Mouse (Mus musculus) forebrain, embryonic 12.5 days (tissue): ENCODE results near the gene Il11ra1. TPM values are rescaled to one million over a fixed set of nuclear protein-coding genes. Genes with fewer than 3 reads are reported as not detected.
"Not testable (repeated sequence)": the region's sequence is repeated elsewhere in the genome, so short reads cannot be mapped to it uniquely, and the experiment has no call there.

ENCODE experiments used
- ATAC-seq: fragments of 200-750 bp; cut with Nextera tagmentation; 2 replicates; pipeline ENCODE4 v1.8.0; 2017; ENCODE audit warnings: moderate TSS enrichment; ENCODE audit not compliant: low FRiP score
- H3K27ac ChIP-seq: fragments of 300-500 bp; sonication (generic); 2 replicates; pipeline ENCODE4 v1.5.1; 2016; ENCODE audit warnings: mild to moderate bottlenecking
- H3K27me3 ChIP-seq: fragments of 300-500 bp; sonication (generic); 2 replicates; pipeline ENCODE4 v1.6.1; 2016; ENCODE audit warnings: mild to moderate bottlenecking
- H3K36me3 ChIP-seq: fragments of 300-500 bp; sonication (generic); replicated peaks from 2 replicates; pipeline ENCODE4 v1.6.1; 2016; ENCODE audit warnings: mild to moderate bottlenecking
- H3K4me1 ChIP-seq: fragments of 300-500 bp; sonication (generic); 2 replicates; pipeline ENCODE4 v1.6.1; 2016
- H3K4me2 ChIP-seq: fragments of 300-500 bp; sonication (generic); 2 replicates; pipeline ENCODE4 v1.6.1; 2016; ENCODE audit warnings: mild to moderate bottlenecking, moderate library complexity
- H3K4me3 ChIP-seq: fragments of 300-500 bp; sonication (generic); replicated peaks from 2 replicates; pipeline ENCODE4 v1.5.1; 2016; ENCODE audit warnings: mild to moderate bottlenecking
- H3K9ac ChIP-seq: fragments of 300-500 bp; sonication (generic); 2 replicates; pipeline ENCODE4 v1.6.1; 2016; ENCODE audit warnings: mild to moderate bottlenecking
- H3K9me3 ChIP-seq: fragments of 300-500 bp; sonication (generic); 2 replicates; pipeline ENCODE4 v1.6.1; 2016
- WGBS: fragments of 180-500 bp; shearing (Covaris S2); methylation state at CpG from one replicate; pipeline ENCODE4 v1.1.7; 2016; 5-methylcytosine and 5-hydroxymethylcytosine counted together
- polyA plus RNA-seq: library from polyadenylated mRNA; unstranded; fragments of >200 nt; fragmentation: Nextera tagmentation; extraction: Ambion mirVana; gene quantifications from 2 replicates; pipeline ENCODE4 v1.2.1, GENCODE M21; 2016

The Il11ra1 gene
- polyA plus RNA-seq, 1 experiment from 2014 or later: 62.1 TPM

GRCm38 (mm10) chr4:41774506-41774905, 74.7 kb downstream of the Il11ra1 start:
- ATAC-seq, H3K36me3 ChIP-seq, H3K4me1 ChIP-seq, H3K27me3 ChIP-seq, H3K9ac ChIP-seq, H3K9me3 ChIP-seq: not testable (repeated sequence)
- Histone ChIP-seq H3K27ac (0 out of 2 replicates have a peak overlapping the region, but pooled peaks have one; percentile 26), H3K4me2 (peak overlapping the region; percentile 50), H3K4me3 (peak overlapping the region; percentile 47)
- WGBS: 61% methylated on average over 3 of the region's 3 CpGs

DNA sequence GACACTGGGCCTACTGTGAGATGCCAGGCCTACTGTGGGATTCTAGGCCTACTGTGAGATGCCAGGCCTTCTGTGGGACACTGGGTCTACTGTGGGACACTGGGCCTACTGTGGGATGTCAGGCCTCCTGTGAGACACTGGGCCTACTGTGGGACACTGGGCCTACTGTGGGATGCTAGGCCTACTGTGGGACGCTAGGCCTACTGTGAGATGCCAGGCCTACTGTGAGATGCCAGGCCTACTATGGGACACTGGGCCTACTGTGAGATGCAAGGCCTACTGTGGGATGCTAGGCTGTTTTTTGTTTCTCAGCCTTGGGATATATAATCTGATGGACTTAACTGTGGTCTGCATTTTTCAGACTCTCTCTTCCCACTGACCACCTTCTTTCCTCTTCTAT, 76.1 kb downstream of the Il11ra1 start:
- H3K9me3 ChIP-seq, ATAC-seq, H3K27me3 ChIP-seq, H3K9ac ChIP-seq, H3K4me3 ChIP-seq, H3K4me2 ChIP-seq, H3K36me3 ChIP-seq, H3K27ac ChIP-seq, H3K4me1 ChIP-seq: not testable (repeated sequence)
- 79% methylated on average over 1 of the region's 1 CpGs for WGBS

DNA sequence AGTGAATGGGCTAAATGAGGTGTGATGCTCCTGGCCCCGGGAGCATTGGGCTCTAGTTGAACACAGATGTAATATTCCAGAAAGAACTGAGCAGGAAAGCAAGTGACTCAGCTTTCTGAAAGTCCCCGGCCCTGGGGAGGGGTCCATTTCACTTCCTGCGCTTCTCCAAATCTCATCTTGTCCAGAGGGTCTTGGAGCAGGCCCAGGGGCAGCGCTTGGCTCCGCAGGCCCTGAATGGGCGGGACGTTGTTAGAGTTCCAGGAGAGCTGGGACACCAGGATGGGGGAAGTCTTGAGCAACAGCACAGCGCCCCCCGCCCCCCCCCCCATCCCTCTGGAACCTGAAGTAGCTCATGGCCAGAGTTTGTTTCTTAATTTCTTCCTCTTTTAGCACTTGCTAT, 81.5 kb downstream of the Il11ra1 start:
- ATAC-seq, H3K4me3 ChIP-seq, H3K27me3 ChIP-seq, H3K9me3 ChIP-seq, H3K9ac ChIP-seq, H3K4me2 ChIP-seq, H3K27ac ChIP-seq, H3K36me3 ChIP-seq, H3K4me1 ChIP-seq: not testable (repeated sequence)
- 17% methylated on average over 9 of the region's 9 CpGs for WGBS

GRCm38 (mm10) chr4:41781748-41782485, 82.1 kb downstream of the Il11ra1 start:
- H3K4me3 ChIP-seq, ATAC-seq: not testable (repeated sequence)

GRCm38 (mm10) chr4:41782711-41783110, 82.9 kb downstream of the Il11ra1 start:
- not testable (repeated sequence) for H3K4me2 ChIP-seq, H3K27ac ChIP-seq, H3K4me3 ChIP-seq, H3K36me3 ChIP-seq, H3K9ac ChIP-seq, H3K9me3 ChIP-seq, H3K4me1 ChIP-seq, ATAC-seq, H3K27me3 ChIP-seq
- WGBS: 29% methylated on average over 4 of the region's 4 CpGs

More at GRCm38 (mm10) chr4:41781748-41782485, 82.1 kb downstream of the Il11ra1 start:
- H3K36me3 ChIP-seq, H3K9me3 ChIP-seq, H3K4me1 ChIP-seq, H3K27me3 ChIP-seq, H3K9ac ChIP-seq, H3K27ac ChIP-seq: not testable (repeated sequence)
- WGBS: 18% methylated on average over 14 of the region's 21 CpGs
- 0 out of 2 replicates have a peak overlapping the region, but pooled peaks have one; percentile 4 for H3K4me2 ChIP-seq

GRCm38 (mm10) chr4:41783197-41783596, 83.4 kb downstream of the Il11ra1 start:
- not testable (repeated sequence) for H3K4me1 ChIP-seq, H3K27ac ChIP-seq, H3K9me3 ChIP-seq, H3K36me3 ChIP-seq, H3K4me3 ChIP-seq, H3K4me2 ChIP-seq, ATAC-seq, H3K27me3 ChIP-seq, H3K9ac ChIP-seq
- WGBS: 12% methylated on average over 3 of the region's 3 CpGs

Other genes with a start within 250 kb of the Il11ra1 start
- 14.3 and 17.9 TPM in 2 replicates for gene Kif24, start 235.1 kb upstream of the Il11ra1 start, polyA plus RNA-seq
- 64.0 and 68.2 TPM in 2 replicates for gene Nudt2, start 234.8 kb upstream of the Il11ra1 start, polyA plus RNA-seq
- gene AI464131, start 196.9 kb upstream of the Il11ra1 start, polyA plus RNA-seq: 6.3 and 7.8 TPM in 2 replicates
- 7.2 and 10.5 TPM in 2 replicates for gene 1110017D15Rik, start 182.7 kb upstream of the Il11ra1 start, polyA plus RNA-seq
- gene Fam219a, start 130.5 kb upstream of the Il11ra1 start, polyA plus RNA-seq: 9.3 and 10.1 TPM in 2 replicates
- 1.5 TPM in 2 replicates for gene Dnaic1, start 130.2 kb upstream of the Il11ra1 start, polyA plus RNA-seq
- 43.2 and 44.7 TPM in 2 replicates for gene Enho, start 59.7 kb upstream of the Il11ra1 start, polyA plus RNA-seq
- 21.9 and 28.3 TPM in 2 replicates for gene Cntfr, start 2.9 kb upstream of the Il11ra1 start, polyA plus RNA-seq
- 77.0 and 79.1 TPM in 2 replicates for gene Rpp25l, start 13.5 kb downstream of the Il11ra1 start, polyA plus RNA-seq
- gene Dctn3, start 23.2 kb downstream of the Il11ra1 start, polyA plus RNA-seq: 159 and 179 TPM in 2 replicates
- 0.42 and 0.46 TPM in 2 replicates for gene Arid3c, start 31.2 kb downstream of the Il11ra1 start, polyA plus RNA-seq
- gene Galt, start 55.2 kb downstream of the Il11ra1 start, polyA plus RNA-seq: 16.6 and 19.8 TPM in 2 replicates
- 57.3 and 57.8 TPM in 2 replicates for gene Sigmar1, start 56.2 kb downstream of the Il11ra1 start, polyA plus RNA-seq
- gene Ccl27a, start 74.3 kb downstream of the Il11ra1 start, polyA plus RNA-seq: 119 and 122 TPM in 2 replicates
- 2.0 TPM in 1 of 2 replicates, not detected in the other for gene Gm21541, start 203.6 kb downstream of the Il11ra1 start, polyA plus RNA-seq
- 4.4 and 5.4 TPM in 2 replicates for gene Gm20878, start 241.6 kb downstream of the Il11ra1 start, polyA plus RNA-seq